16 mouse cellular contexts compared by ENCODE assay signal in the genomic region with DNA sequence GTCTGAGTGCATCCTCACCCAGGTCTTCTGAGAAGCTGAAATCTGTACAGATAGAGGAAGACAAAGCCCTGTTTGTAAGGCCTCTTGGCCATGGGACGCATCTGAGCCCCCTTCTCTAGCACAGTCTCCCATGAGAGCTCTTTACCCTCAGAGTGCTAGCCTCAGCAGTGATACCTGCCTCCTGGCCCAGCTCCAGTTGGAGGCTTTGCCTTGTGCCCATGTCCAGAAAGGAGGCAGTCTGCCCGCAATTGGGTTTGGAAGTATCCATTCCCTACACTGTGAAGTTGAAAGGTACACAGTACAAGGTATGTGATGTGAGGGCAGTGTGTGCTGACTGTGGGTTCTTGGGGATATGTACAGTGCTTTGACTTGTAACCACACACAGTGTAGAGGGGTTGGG.
DNase-seq lines count a peak whose midpoint lies in the region; ATAC-seq lines count a peak whose summit lies in the region.
"Had no signal": no experiment of that assay in that cellular context is flagged by ENCODE, and none has a peak within 500 bp of the region (broad histone marks: within the 10 kb centered on the region; RNA-seq: fewer than 3 reads in every experiment).

No protein-coding gene starts in this region.

- no peak overlapping the region for H3K9ac ChIP-seq in limb, embryonic 12.5 days (replicated peaks)
- H3K9ac ChIP-seq: embryonic facial prominence, embryonic 12.5 days; forebrain, embryonic 13.5 days; forebrain, embryonic 15.5 days; forebrain, postnatal 0 days had no signal

- peak overlapping the region; percentile 53; the same call in 1 of the 2 replicates for H3K27ac ChIP-seq in limb, embryonic 10.5 days
- 0 out of 2 replicates have a peak overlapping the region, but pooled peaks have one; percentile 7 for H3K27ac ChIP-seq in limb, embryonic 12.5 days
- H3K27ac ChIP-seq: embryonic facial prominence, embryonic 10.5 days; embryonic facial prominence, embryonic 12.5 days; forebrain, embryonic 13.5 days; forebrain, embryonic 15.5 days had no signal

- no peak overlapping the region for H3K4me2 ChIP-seq in limb, embryonic 12.5 days
- H3K4me2 ChIP-seq: embryonic facial prominence, embryonic 12.5 days; forebrain, embryonic 13.5 days; forebrain, embryonic 15.5 days had no signal

- H3K27me3 ChIP-seq in limb, embryonic 10.5 days (ENCODE audit: low read depth, poor library complexity, severe bottlenecking): no peaks in the 10 kb centered on the region
- no peaks in the 10 kb centered on the region for H3K27me3 ChIP-seq in limb, embryonic 12.5 days
- H3K27me3 ChIP-seq: embryonic facial prominence, embryonic 12.5 days; forebrain, embryonic 13.5 days; forebrain, embryonic 15.5 days had no signal

- DNase-seq in cerebellum, postnatal 14 days: peak; percentile 61 to 65
- peak; percentile 34 to 42 for DNase-seq in cerebellum, postnatal 36 days
- no peak for DNase-seq in cerebellum, adult 9-10 months
- no peak for DNase-seq in limb, embryonic 10.5 days (ENCODE audit: low spot score)
- no peak for DNase-seq in kidney, postnatal 10 days
- DNase-seq: adrenal gland, adult 2 months; adrenal gland, postnatal 10 days; adrenal gland, postnatal 25 days; cerebellum, adult 11-12 months had no signal

- no peak for ATAC-seq in cerebellum, adult (ENCODE audit: insufficient number of reproducible peaks, low FRiP score, low TSS enrichment)
- no peak for ATAC-seq in limb, embryonic 12.5 days (ENCODE audit: insufficient number of reproducible peaks, insufficient read depth, low FRiP score, low TSS enrichment, low read depth)
- ATAC-seq: forebrain, embryonic 13.5 days; forebrain, embryonic 15.5 days; forebrain, postnatal 0 days had no signal

- H3K9me3 ChIP-seq in limb, embryonic 10.5 days (replicated peaks): no peaks in the 10 kb centered on the region
- no peaks in the 10 kb centered on the region for H3K9me3 ChIP-seq in limb, embryonic 12.5 days
- H3K9me3 ChIP-seq: embryonic facial prominence, embryonic 10.5 days; embryonic facial prominence, embryonic 12.5 days; forebrain, embryonic 13.5 days; forebrain, embryonic 15.5 days had no signal

- WGBS in limb, embryonic 10.5 days: 86% methylated on average over 2 of the region's 2 CpGs
- WGBS in limb, embryonic 12.5 days: 80% methylated on average over 2 of the region's 2 CpGs

- H3K4me3 ChIP-seq in limb, embryonic 10.5 days: no peak overlapping the region
- H3K4me3 ChIP-seq in limb, embryonic 12.5 days (replicated peaks): no peak overlapping the region
- H3K4me3 ChIP-seq: embryonic facial prominence, embryonic 10.5 days; embryonic facial prominence, embryonic 12.5 days; forebrain, embryonic 13.5 days; forebrain, embryonic 15.5 days had no signal

- 0 out of 2 replicates have a peak, but pooled peaks cover 8% of the 10 kb centered on the region for H3K4me1 ChIP-seq in limb, embryonic 10.5 days
- peaks cover 18% of the 10 kb centered on the region for H3K4me1 ChIP-seq in limb, embryonic 12.5 days (replicated peaks)
- H3K4me1 ChIP-seq: embryonic facial prominence, embryonic 10.5 days; embryonic facial prominence, embryonic 12.5 days; forebrain, embryonic 13.5 days; forebrain, embryonic 15.5 days had no signal

- no peaks in the 10 kb centered on the region for H3K36me3 ChIP-seq in limb, embryonic 10.5 days
- H3K36me3 ChIP-seq in limb, embryonic 12.5 days: no peaks in the 10 kb centered on the region
- H3K36me3 ChIP-seq: embryonic facial prominence, embryonic 10.5 days; embryonic facial prominence, embryonic 12.5 days; forebrain, embryonic 15.5 days had no signal

Comparison
In these comparisons a context has a peak if more than half of its experiments do, and no peak if none do; other contexts are left out.
1. DNase-seq: peak in cerebellum, postnatal 14 days (2 of 2) and cerebellum, postnatal 36 days (2 of 2); none in cerebellum, adult 9-10 months (single experiment), limb, embryonic 10.5 days (single experiment) and kidney, postnatal 10 days (single experiment).